Mouse (Mus musculus) MN1 (cell line): ENCODE results near the gene Lyrm1.

Experiments used
- DNase-seq: peaks from one replicate; pipeline ENCODE4 v3.0.0-alpha.2; 2016; ENCODE audit warnings: low spot score

Lyrm1 gene

GRCm38 (mm10) chr7:119965651-119966395 is 70.2 kb downstream of the Lyrm1 start:
- DNase-seq, result no peak

GRCm38 (mm10) chr7:119969320-119969719 is 73.7 kb downstream of the Lyrm1 start:
- no peak for DNase-seq

GRCm38 (mm10) chr7:119974214-119974613 is 78.6 kb downstream of the Lyrm1 start:
- peak; percentile 38 for DNase-seq

- no peak for DNase-seq
Measured at GRCm38 (mm10) chr7:119976256-119976655, 80.6 kb downstream of the Lyrm1 start.

- no peak for DNase-seq
Measured at GRCm38 (mm10) chr7:119977574-119977973, 81.9 kb downstream of the Lyrm1 start.

- DNase-seq, result no peak
Measured at GRCm38 (mm10) chr7:119978576-119978975, 82.9 kb downstream of the Lyrm1 start.

- no peak for DNase-seq
Measured at GRCm38 (mm10) chr7:119980170-119980569, 84.5 kb downstream of the Lyrm1 start.

- DNase-seq, result no peak
Measured at GRCm38 (mm10) chr7:119985279-119985912, 89.7 kb downstream of the Lyrm1 start.

- DNase-seq, result no peak
Measured at GRCm38 (mm10) chr7:119997066-119997465, 101.4 kb downstream of the Lyrm1 start.
